Mouse (Mus musculus) thymus, postnatal 25 days (tissue): ENCODE measurements around the gene Gm11568.
"Not testable (repeated sequence)": the region's sequence is repeated elsewhere in the genome, so short reads cannot be mapped to it uniquely, and the experiment has no call there.

Source experiments
- DNase-seq: peaks from one replicate; pipeline ENCODE4 v3.0.0; 2022

The Gm11568 gene

GRCm38 (mm10) chr11:99857617-99858016 lies at the start of gene Gm11568:
Gene Gm11568, plus strand, starts transcription at chr11:99857917.
- DNase-seq = no peak

- DNase-seq = not testable (repeated sequence)
Observed at GRCm38 (mm10) chr11:99809792-99810191, 47.9 kb upstream of the Gm11568 start, which contains the start of gene Krtap4-13. Gene Krtap4-13, minus strand, starts transcription at chr11:99809892.

GRCm38 (mm10) chr11:99815566-99815965 lies 42.2 kb upstream of the Gm11568 start, which contains the start of gene Gm11564:
Gene Gm11564, minus strand, starts transcription at chr11:99815666.
- DNase-seq = not testable (repeated sequence)

- DNase-seq = no peak
Observed at GRCm38 (mm10) chr11:99837966-99838365, 19.8 kb upstream of the Gm11568 start, which contains the start of gene 2300003K06Rik. Gene 2300003K06Rik, minus strand, starts transcription at chr11:99838066.

- DNase-seq = no peak
Observed at GRCm38 (mm10) chr11:99842185-99842584, 15.5 kb upstream of the Gm11568 start.

GRCm38 (mm10) chr11:99846746-99847145 lies 11.0 kb upstream of the Gm11568 start:
- no peak for DNase-seq

- DNase-seq = no peak
Observed at GRCm38 (mm10) chr11:99851508-99851907, 6.2 kb upstream of the Gm11568 start, which contains the start of gene Krtap4-16. Gene Krtap4-16, minus strand, starts transcription at chr11:99851608.

GRCm38 (mm10) chr11:99854121-99854520 lies 3.6 kb upstream of the Gm11568 start:
- no peak for DNase-seq

GRCm38 (mm10) chr11:99858761-99859160 lies 1.0 kb downstream of the Gm11568 start:
- DNase-seq = no peak

GRCm38 (mm10) chr11:99864176-99864575 lies 6.5 kb downstream of the Gm11568 start, which contains the start of gene Gm11559:
Gene Gm11559, plus strand, starts transcription at chr11:99864476.
- DNase-seq = not testable (repeated sequence)

- not testable (repeated sequence) for DNase-seq
Observed at GRCm38 (mm10) chr11:99873089-99873488, 15.4 kb downstream of the Gm11568 start, which contains the start of gene Krtap9-1. Gene Krtap9-1, plus strand, starts transcription at chr11:99873389.

- DNase-seq = not testable (repeated sequence)
Observed at GRCm38 (mm10) chr11:99878887-99879286, 21.2 kb downstream of the Gm11568 start, which contains the start of gene Gm11567. Gene Gm11567, plus strand, starts transcription at chr11:99879187.

GRCm38 (mm10) chr11:99907620-99908019 lies 49.9 kb downstream of the Gm11568 start, which contains the start of gene Krtap31-1:
Gene Krtap31-1, plus strand, starts transcription at chr11:99907920.
- DNase-seq = no peak
